Mouse (Mus musculus) central nervous system, embryonic 18 days (tissue): ENCODE results near the gene Csnk2b. TPM values are rescaled to one million over a fixed set of nuclear protein-coding genes. Genes with fewer than 3 reads are reported as not detected.

ENCODE experiments used
- polyA plus RNA-seq: library from polyadenylated mRNA; depleted of rRNA; stranded (reverse); fragments of >200 nt; gene quantifications from 2 replicates; pipeline ENCODE4 v1.2.3, GENCODE M21; 2012; rRNA removed

Csnk2b gene
- polyA plus RNA-seq: 170 and 198 TPM in 2 replicates

GRCm38 (mm10) chr17:35121871-35122303 lies at the start of gene Csnk2b:
Gene Csnk2b, minus strand, starts transcription at chr17:35122053.

GRCm38 (mm10) chr17:35164568-35165450 lies 43.0 kb upstream of the Csnk2b start, which contains the start of gene Prrc2a:
Gene Prrc2a, minus strand, starts transcription at chr17:35164897.

GRCm38 (mm10) chr17:35134801-35135590 lies 13.1 kb upstream of the Csnk2b start, which contains the start of gene Bag6:
Gene Bag6, plus strand, starts transcription at chr17:35135178.

GRCm38 (mm10) chr17:35131500-35132173 lies 9.8 kb upstream of the Csnk2b start, which contains the start of gene Apom:
Gene Apom, minus strand, starts transcription at chr17:35132050.

GRCm38 (mm10) chr17:35126206-35126611 lies 4.4 kb upstream of the Csnk2b start, which contains the start of gene D17H6S53E:
Gene D17H6S53E, plus strand, starts transcription at chr17:35126373.

GRCm38 (mm10) chr17:35121143-35121799 lies 582 bp downstream of the Csnk2b start, which contains the start of gene Gpank1:
Gene Gpank1, plus strand, starts transcription at chr17:35121455.

DNA sequence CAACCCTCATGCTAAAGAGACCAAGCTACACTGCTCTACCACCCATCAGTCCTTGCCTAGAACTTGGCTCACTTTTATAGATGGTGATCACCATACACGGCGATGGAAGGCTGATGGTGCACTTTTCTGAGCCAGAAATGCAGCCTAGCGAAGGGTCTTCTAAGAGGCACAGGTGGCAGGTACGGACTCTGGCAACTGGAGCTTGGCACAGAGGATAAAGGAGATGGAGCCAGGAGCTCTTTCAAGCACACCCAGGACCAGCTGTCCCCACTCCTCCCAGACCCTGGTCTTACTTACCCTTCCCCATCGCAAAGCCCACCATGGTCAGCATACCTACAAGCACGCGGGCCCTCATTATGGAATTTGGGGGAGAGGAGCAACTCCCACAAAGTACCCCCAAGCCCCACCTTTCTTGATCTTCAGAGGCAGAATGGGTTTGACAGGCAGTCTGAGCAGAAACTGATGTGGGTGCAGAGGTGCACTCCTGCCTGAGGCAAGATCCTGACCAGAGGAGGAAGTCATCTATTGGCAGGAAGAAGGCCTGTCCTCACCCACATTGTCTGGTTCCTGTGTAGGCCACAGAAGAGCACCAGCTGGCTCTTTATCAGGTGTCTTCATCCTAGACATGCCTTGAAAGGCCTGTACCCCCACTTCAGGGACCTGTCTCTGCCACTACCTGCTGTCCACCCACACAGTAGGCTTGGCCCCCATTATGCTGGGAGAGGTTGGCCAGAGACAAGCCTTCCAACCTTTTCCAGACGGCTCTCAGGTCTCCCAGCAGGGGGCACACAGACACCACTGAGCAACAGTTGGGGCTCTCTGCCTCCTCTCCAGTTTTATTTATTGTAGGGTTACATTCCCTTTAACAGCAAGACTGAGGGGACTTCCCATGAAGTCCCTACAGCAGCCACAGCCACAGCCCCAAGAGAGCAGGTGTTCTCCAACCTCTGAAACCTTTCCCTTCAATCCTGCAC lies 6.5 kb downstream of the Csnk2b start, which contains the start of gene Ly6g5b:
Gene Ly6g5b (minus strand): TSS at position 383 of the 974 bp plus-strand sequence.

GRCm38 (mm10) chr17:35108097-35108496 lies 13.8 kb downstream of the Csnk2b start, which contains the start of gene Ly6g5c:
Gene Ly6g5c, plus strand, starts transcription at chr17:35108279.

GRCm38 (mm10) chr17:35088825-35089644 lies 32.8 kb downstream of the Csnk2b start, which contains the start of gene Abhd16a:
Gene Abhd16a, plus strand, starts transcription at chr17:35089263.

DNA sequence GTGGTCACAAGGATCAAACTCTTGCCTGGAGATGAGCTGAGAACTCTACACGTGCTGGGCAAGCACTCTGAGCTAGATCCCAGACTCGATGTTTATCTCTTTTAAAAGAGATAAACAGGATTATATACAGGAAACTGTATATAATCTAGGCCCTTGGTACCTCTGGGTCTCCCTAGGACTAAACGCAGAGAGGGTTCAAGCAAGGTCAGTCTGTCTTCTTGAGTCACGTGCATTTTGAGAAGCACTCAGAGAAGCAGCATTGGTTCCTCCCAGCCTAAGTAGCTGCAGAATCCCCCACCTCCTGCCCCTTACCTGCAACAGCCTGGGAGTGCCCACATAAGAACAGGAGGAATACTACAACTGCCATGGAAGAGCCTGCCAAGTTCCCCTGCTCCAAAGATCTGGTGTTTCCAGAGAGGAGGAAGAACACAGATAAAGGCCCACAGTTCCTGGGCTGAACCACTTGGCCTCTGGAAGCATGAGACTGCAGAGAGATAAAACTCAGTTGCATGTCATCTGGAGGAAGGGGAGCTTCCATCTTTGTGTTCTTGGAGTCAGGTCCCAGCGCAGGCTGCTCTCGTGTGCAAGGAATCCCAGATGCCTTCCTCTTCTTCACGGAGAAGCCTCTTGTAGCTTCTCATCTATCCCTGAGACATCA lies 36.5 kb downstream of the Csnk2b start, which contains the start of gene Ly6g6f:
Gene Ly6g6f (minus strand): TSS at position 403 of the 658 bp plus-strand sequence.

DNA sequence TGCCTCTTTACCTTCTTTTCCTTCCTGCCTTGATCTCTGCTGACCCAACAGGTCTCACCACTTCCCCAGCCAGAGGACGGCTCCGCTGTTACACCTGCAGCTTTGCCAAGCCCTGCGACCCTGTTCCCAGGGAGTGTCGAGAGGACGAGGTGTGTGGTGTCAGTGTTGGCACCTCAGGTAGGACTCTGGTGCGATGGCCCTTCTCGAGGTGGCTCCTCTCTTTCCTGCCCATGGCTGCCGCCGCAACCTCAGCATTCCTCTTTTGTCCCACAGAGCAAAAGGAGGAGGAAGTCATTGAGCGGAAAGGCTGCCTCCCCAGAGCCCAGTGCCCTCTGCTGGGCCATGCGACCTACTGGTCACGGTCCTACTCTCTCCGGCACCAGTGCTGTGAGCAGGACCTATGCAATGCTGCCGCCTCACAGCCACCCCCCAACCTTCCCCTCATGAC lies 44.0 kb downstream of the Csnk2b start, which contains the start of gene Ly6g6d:
Gene Ly6g6d (minus strand): TSS at position 280 of the 448 bp plus-strand sequence.

GRCm38 (mm10) chr17:35076507-35077176 lies 45.2 kb downstream of the Csnk2b start, which contains the start of gene Ly6g6e:
Gene Ly6g6e, plus strand, starts transcription at chr17:35076902.

Other genes with a start within 250 kb of the Csnk2b start
- gene Zbtb12, start 242.6 kb downstream of the Csnk2b start, polyA plus RNA-seq: 73.3 and 74.1 TPM in 2 replicates
- gene Gm20547, start 240.0 kb downstream of the Csnk2b start, polyA plus RNA-seq: 0.29 TPM in 1 of 2 replicates, not detected in the other
- 2.4 and 3.2 TPM in 2 replicates for gene C2, start 223.8 kb downstream of the Csnk2b start, polyA plus RNA-seq
- gene Ehmt2, start 223.6 kb downstream of the Csnk2b start, polyA plus RNA-seq: 311 and 328 TPM in 2 replicates
- gene Slc44a4, start 207.6 kb downstream of the Csnk2b start, polyA plus RNA-seq: 0.04 and 0.06 TPM in 2 replicates
- 30.5 and 30.9 TPM in 2 replicates for gene Neu1, start 190.8 kb downstream of the Csnk2b start, polyA plus RNA-seq
- gene Hspa1b, start 162.8 kb downstream of the Csnk2b start, polyA plus RNA-seq: 8.8 and 9.7 TPM in 2 replicates
- not detected in 2 replicates for gene Gm20481, start 152.1 kb downstream of the Csnk2b start, polyA plus RNA-seq
- gene Hspa1a, start 149.9 kb downstream of the Csnk2b start, polyA plus RNA-seq: 13.2 and 13.5 TPM in 2 replicates
- 0.62 and 0.90 TPM in 2 replicates for gene Hspa1l, start 149.3 kb downstream of the Csnk2b start, polyA plus RNA-seq
- gene Lsm2, start 140.2 kb downstream of the Csnk2b start, polyA plus RNA-seq: 93.6 and 101 TPM in 2 replicates
- 78.1 and 85.3 TPM in 2 replicates for gene Vars, start 121.1 kb downstream of the Csnk2b start, polyA plus RNA-seq
- 0.48 TPM in 2 replicates for gene Vwa7, start 105.5 kb downstream of the Csnk2b start, polyA plus RNA-seq
- 2.1 and 2.3 TPM in 2 replicates for gene Sapcd1, start 94.0 kb downstream of the Csnk2b start, polyA plus RNA-seq
- gene Msh5, start 75.3 kb downstream of the Csnk2b start, polyA plus RNA-seq: 2.7 and 3.0 TPM in 2 replicates
- gene Clic1, start 72.1 kb downstream of the Csnk2b start, polyA plus RNA-seq: 45.7 and 47.6 TPM in 2 replicates
- gene Ddah2, start 63.0 kb downstream of the Csnk2b start, polyA plus RNA-seq: 243 and 254 TPM in 2 replicates
- gene Ly6g6c, start 56.7 kb downstream of the Csnk2b start, polyA plus RNA-seq: 2.1 TPM in 1 of 2 replicates, not detected in the other
- gene Mpig6b, start 55.9 kb downstream of the Csnk2b start, polyA plus RNA-seq: 0.03 and 0.10 TPM in 2 replicates
- 6.6 and 10.1 TPM in 2 replicates for gene Ly6g6e, start 45.2 kb downstream of the Csnk2b start, polyA plus RNA-seq
- gene Ly6g6d, start 44.0 kb downstream of the Csnk2b start, polyA plus RNA-seq: 1.3 and 1.6 TPM in 2 replicates
- gene Ly6g6f, start 36.4 kb downstream of the Csnk2b start, polyA plus RNA-seq: 0.09 and 0.19 TPM in 2 replicates
- gene Abhd16a, start 32.8 kb downstream of the Csnk2b start, polyA plus RNA-seq: 110 and 114 TPM in 2 replicates
- not detected in 2 replicates for gene Ly6g5c, start 13.8 kb downstream of the Csnk2b start, polyA plus RNA-seq
- gene Ly6g5b, start 6.6 kb downstream of the Csnk2b start, polyA plus RNA-seq: 2.3 TPM in 2 replicates
- gene Gpank1, start 598 bp downstream of the Csnk2b start, polyA plus RNA-seq: 17.4 and 18.3 TPM in 2 replicates
- 5.2 and 5.6 TPM in 2 replicates for gene D17H6S53E, start 4.3 kb upstream of the Csnk2b start, polyA plus RNA-seq
- 0.65 and 0.84 TPM in 2 replicates for gene Apom, start 10.0 kb upstream of the Csnk2b start, polyA plus RNA-seq
- gene Bag6, start 13.1 kb upstream of the Csnk2b start, polyA plus RNA-seq: 237 and 290 TPM in 2 replicates
- 228 and 250 TPM in 2 replicates for gene Prrc2a, start 42.8 kb upstream of the Csnk2b start, polyA plus RNA-seq
- 3.7 and 3.9 TPM in 2 replicates for gene Aif1, start 54.0 kb upstream of the Csnk2b start, polyA plus RNA-seq
- gene Lst1, start 66.4 kb upstream of the Csnk2b start, polyA plus RNA-seq: 15.7 and 18.5 TPM in 2 replicates
- gene Ltb, start 72.4 kb upstream of the Csnk2b start, polyA plus RNA-seq: 0.76 and 0.84 TPM in 2 replicates
- 0.05 TPM in 2 replicates for gene Tnf, start 80.0 kb upstream of the Csnk2b start, polyA plus RNA-seq
- gene Lta, start 83.3 kb upstream of the Csnk2b start, polyA plus RNA-seq: 0.57 and 0.62 TPM in 2 replicates
- not detected in 2 replicates for gene Gm16181, start 98.8 kb upstream of the Csnk2b start, polyA plus RNA-seq
- gene Atp6v1g2, start 111.6 kb upstream of the Csnk2b start, polyA plus RNA-seq: 147 and 148 TPM in 2 replicates
- gene Nfkbil1, start 113.7 kb upstream of the Csnk2b start, polyA plus RNA-seq: 14.3 and 14.8 TPM in 2 replicates
- 727 and 778 TPM in 2 replicates for gene Ddx39b, start 119.7 kb upstream of the Csnk2b start, polyA plus RNA-seq
- gene H2-D1, start 140.7 kb upstream of the Csnk2b start, polyA plus RNA-seq: 60.4 and 60.8 TPM in 2 replicates
- 0.27 and 0.48 TPM in 2 replicates for gene H2-Q1, start 198.4 kb upstream of the Csnk2b start, polyA plus RNA-seq
- 7.8 and 8.7 TPM in 2 replicates for gene H2-Q2, start 220.2 kb upstream of the Csnk2b start, polyA plus RNA-seq